Mouse (Mus musculus): ENCODE results near the gene Ecsit.
"Not testable (repeated sequence)": the region's sequence is repeated elsewhere in the genome, so short reads cannot be mapped to it uniquely, and the experiment has no call there.

Gene Ecsit

GRCm38 (mm10) chr9:22089986-22090385 is 4.7 kb upstream of the Ecsit start:
- no peak for DNase-seq (ENCODE audit: low spot score in 2 of 2)

GRCm38 (mm10) chr9:22089281-22089680 is 4.0 kb upstream of the Ecsit start:
- no peak for DNase-seq (ENCODE audit: low spot score in 2 of 2)

- no peak for DNase-seq (ENCODE audit: low spot score in 2 of 2)
These were observed 1.9 kb upstream of the Ecsit start for GRCm38 (mm10) chr9:22087034-22087618.

GRCm38 (mm10) chr9:22086012-22086411 is 774 bp upstream of the Ecsit start:
- DNase-seq (ENCODE audit: low spot score in 2 of 2): no peak

GRCm38 (mm10) chr9:22084667-22085021 is 594 bp downstream of the Ecsit start:
- DNase-seq (ENCODE audit: low spot score in 2 of 2): no peak

GRCm38 (mm10) chr9:22076223-22076622 is 9.0 kb downstream of the Ecsit start:
- DNase-seq (ENCODE audit: low spot score in 2 of 2): no peak

- not testable (repeated sequence) for DNase-seq (ENCODE audit: low spot score in 2 of 2)
These were observed 9.5 kb downstream of the Ecsit start for GRCm38 (mm10) chr9:22075778-22076177.

GRCm38 (mm10) chr9:22072276-22072675 is 13.0 kb downstream of the Ecsit start:
- no peak for DNase-seq (ENCODE audit: low spot score in 2 of 2)

- DNase-seq (ENCODE audit: low spot score in 2 of 2): peak; percentile 90 to 98
These were observed 14.3 kb downstream of the Ecsit start, which contains the start of the genes Gm49318 and Zfp653 for GRCm38 (mm10) chr9:22070791-22071573. TSS of gene Gm49318 (minus strand) at chr9:22071259. TSS of gene Zfp653 (minus strand) at chr9:22071376.

GRCm38 (mm10) chr9:22069881-22070553 is 15.2 kb downstream of the Ecsit start:
- DNase-seq (ENCODE audit: low spot score in 2 of 2): no peak

GRCm38 (mm10) chr9:22067195-22067594 is 18.0 kb downstream of the Ecsit start:
- DNase-seq (ENCODE audit: low spot score in 2 of 2): no peak

- DNase-seq (ENCODE audit: low spot score in 2 of 2): peak; percentile 44 to 66
These were observed 18.8 kb downstream of the Ecsit start for GRCm38 (mm10) chr9:22066433-22066832.

GRCm38 (mm10) chr9:22065642-22066041 is 19.6 kb downstream of the Ecsit start:
- no peak for DNase-seq (ENCODE audit: low spot score in 2 of 2)

- peak in 1 of 2 experiments; percentile 38 for DNase-seq (ENCODE audit: low spot score in 2 of 2)
These were observed 20.9 kb downstream of the Ecsit start for GRCm38 (mm10) chr9:22064341-22064740.

- DNase-seq (ENCODE audit: low spot score in 2 of 2): no peak
These were observed 23.9 kb downstream of the Ecsit start for GRCm38 (mm10) chr9:22061339-22061738.

- peak; percentile 38 to 62 for DNase-seq (ENCODE audit: low spot score in 2 of 2)
These were observed 27.2 kb downstream of the Ecsit start for GRCm38 (mm10) chr9:22058011-22058424.

GRCm38 (mm10) chr9:22057031-22057517 is 28.2 kb downstream of the Ecsit start:
- no peak for DNase-seq (ENCODE audit: low spot score in 2 of 2)

- DNase-seq (ENCODE audit: low spot score in 2 of 2): no peak
These were observed 28.8 kb downstream of the Ecsit start for GRCm38 (mm10) chr9:22056303-22056910.

GRCm38 (mm10) chr9:22055713-22056112 is 29.5 kb downstream of the Ecsit start:
- no peak for DNase-seq (ENCODE audit: low spot score in 2 of 2)

GRCm38 (mm10) chr9:22054411-22055076 is 30.7 kb downstream of the Ecsit start:
- DNase-seq (ENCODE audit: low spot score in 2 of 2): peak; percentile 47 to 75

- no peak for DNase-seq (ENCODE audit: low spot score in 2 of 2)
These were observed 31.6 kb downstream of the Ecsit start for GRCm38 (mm10) chr9:22053657-22054056.

- DNase-seq (ENCODE audit: low spot score in 2 of 2): peak; percentile 77 to 89
These were observed 33.3 kb downstream of the Ecsit start, which contains the start of gene Elavl3 for GRCm38 (mm10) chr9:22051958-22052254. TSS of gene Elavl3 (minus strand) at chr9:22052023.
